In genomic region chr19:46043380-46043779, GRCm38 (mm10) we compare ENCODE assay signal across 8 mouse cellular contexts. TPM values are rescaled to one million over a fixed set of nuclear protein-coding genes. Genes with fewer than 3 reads are reported as not detected.
DNase-seq lines count a peak whose midpoint lies in the region; ATAC-seq and TF ChIP-seq lines count a peak whose summit lies in the region.

No protein-coding gene starts in this region.

- no peaks in the 10 kb centered on the region for H3K27me3 ChIP-seq in megakaryocyte, embryonic 14.5 days (replicated peaks)
- H3K27me3 ChIP-seq in hindbrain, embryonic 14.5 days (ENCODE audit: control insufficient read depth, insufficient read depth, low read length): no peaks in the 10 kb centered on the region
- no peaks in the 10 kb centered on the region for H3K27me3 ChIP-seq in lung, embryonic 14.5 days (ENCODE audit: insufficient read depth, low read length)
- H3K27me3 ChIP-seq in stomach, embryonic 16.5 days (ENCODE audit: control insufficient read depth, insufficient read depth, low read length): no peaks in the 10 kb centered on the region

- peak overlapping the region; percentile 73 for H3K4me2 ChIP-seq in hindbrain, embryonic 14.5 days (replicated peaks)
- peak overlapping the region; percentile 77 for H3K4me2 ChIP-seq in lung, embryonic 14.5 days
- peak overlapping the region; percentile 94 for H3K4me2 ChIP-seq in stomach, embryonic 16.5 days (ENCODE audit: low read depth, low read length)

- no peak for ATAC-seq in megakaryocyte, adult 5-6 weeks (ENCODE audit: poor library complexity, severe bottlenecking)
- ATAC-seq in hindbrain, embryonic 14.5 days (ENCODE audit: low FRiP score): no peak
- ATAC-seq in lung, embryonic 14.5 days (ENCODE audit: insufficient read depth): no peak
- ATAC-seq in stomach, embryonic 16.5 days (ENCODE audit: insufficient read depth, low FRiP score): no peak
- ATAC-seq in erythroid progenitor cell, adult 5-6 weeks (replicated peaks; ENCODE audit: low FRiP score, poor library complexity, severe bottlenecking): no peak

- peak overlapping the region; percentile 100 for H3K4me3 ChIP-seq in megakaryocyte, embryonic 14.5 days (replicated peaks)
- H3K4me3 ChIP-seq in embryonic fibroblast, embryonic 13.5 days (ENCODE audit: insufficient read depth, low read length): peak overlapping the region; percentile 76
- H3K4me3 ChIP-seq in hindbrain, embryonic 14.5 days (replicated peaks; ENCODE audit: low read length): peak overlapping the region; percentile 96
- H3K4me3 ChIP-seq in lung, embryonic 14.5 days (ENCODE audit: low read depth, low read length): peak overlapping the region; percentile 88
- H3K4me3 ChIP-seq in stomach, embryonic 16.5 days (replicated peaks; ENCODE audit: low read length): peak overlapping the region; percentile 97

- peaks cover 5% of the 10 kb centered on the region for H3K36me3 ChIP-seq in megakaryocyte, embryonic 14.5 days (replicated peaks; ENCODE audit: low read length)
- H3K36me3 ChIP-seq in hindbrain, embryonic 14.5 days (replicated peaks; ENCODE audit: control insufficient read depth, insufficient read depth): no peaks in the 10 kb centered on the region
- H3K36me3 ChIP-seq in lung, embryonic 14.5 days (ENCODE audit: insufficient read depth): no peaks in the 10 kb centered on the region
- no peaks in the 10 kb centered on the region for H3K36me3 ChIP-seq in stomach, embryonic 16.5 days (ENCODE audit: control insufficient read depth, insufficient read depth, low read length)

- TF ChIP-seq POLR2A in embryonic fibroblast, embryonic 13.5 days (IDR thresholded peaks at IDR 0.05; ENCODE audit: low read depth, low read length): no peak

- no peak for DNase-seq in hindbrain, embryonic 14.5 days (ENCODE audit: low spot score)
- peak; percentile 55 for DNase-seq in lung, embryonic 14.5 days
- no peak for DNase-seq in right cerebral cortex, postnatal 36 days (ENCODE audit: low spot score in 2 of 2)

- WGBS in hindbrain, embryonic 14.5 days: 57% methylated on average over 7 of the region's 7 CpGs
- WGBS in lung, embryonic 14.5 days: 50% methylated on average over 7 of the region's 7 CpGs
- WGBS in stomach, embryonic 16.5 days: 53% methylated on average over 7 of the region's 7 CpGs

- no peaks in the 10 kb centered on the region for H3K9me3 ChIP-seq in megakaryocyte, embryonic 14.5 days
- no peaks in the 10 kb centered on the region for H3K9me3 ChIP-seq in hindbrain, embryonic 14.5 days (ENCODE audit: control insufficient read depth, low read length)
- H3K9me3 ChIP-seq in lung, embryonic 14.5 days (ENCODE audit: low read depth, low read length): no peaks in the 10 kb centered on the region
- H3K9me3 ChIP-seq in stomach, embryonic 16.5 days (replicated peaks; ENCODE audit: control insufficient read depth, low read length): no peaks in the 10 kb centered on the region

- H3K4me1 ChIP-seq in megakaryocyte, embryonic 14.5 days: peaks cover 78% of the 10 kb centered on the region
- H3K4me1 ChIP-seq in embryonic fibroblast, embryonic 13.5 days (ENCODE audit: control insufficient read depth, insufficient read depth, low read length): peaks cover 7% of the 10 kb centered on the region; the same call in 1 of the 2 replicates
- H3K4me1 ChIP-seq in hindbrain, embryonic 14.5 days (replicated peaks; ENCODE audit: control insufficient read depth, insufficient read depth, low read length): peaks cover 63% of the 10 kb centered on the region
- peaks cover 40% of the 10 kb centered on the region for H3K4me1 ChIP-seq in lung, embryonic 14.5 days (ENCODE audit: insufficient read depth)
- peaks cover 57% of the 10 kb centered on the region for H3K4me1 ChIP-seq in stomach, embryonic 16.5 days (ENCODE audit: control insufficient read depth, insufficient read depth, low read length)

- peak overlapping the region; percentile 79 for H3K27ac ChIP-seq in embryonic fibroblast, embryonic 13.5 days (ENCODE audit: insufficient read depth, low read length)
- H3K27ac ChIP-seq in hindbrain, embryonic 14.5 days: peak overlapping the region; percentile 93
- peak overlapping the region; percentile 99 for H3K27ac ChIP-seq in lung, embryonic 14.5 days (ENCODE audit: low read depth)
- H3K27ac ChIP-seq in stomach, embryonic 16.5 days (ENCODE audit: low read length): peak overlapping the region; percentile 99

- peak overlapping the region; percentile 94; the same call in 1 of the 2 replicates for H3K9ac ChIP-seq in hindbrain, embryonic 14.5 days
- H3K9ac ChIP-seq in lung, embryonic 14.5 days: peak overlapping the region; percentile 98; the same call in 1 of the 2 replicates
- H3K9ac ChIP-seq in stomach, embryonic 16.5 days (ENCODE audit: low read length): peak overlapping the region; percentile 98

- no peak for TF ChIP-seq CTCF in embryonic fibroblast, embryonic 13.5 days (IDR thresholded peaks at IDR 0.05; ENCODE audit: borderline replicate concordance, insufficient read depth, low read length)
- TF ChIP-seq CTCF in lung, embryonic 14.5 days (IDR thresholded peaks at IDR 0.05; ENCODE audit: low read depth): no peak

RNA-seq across cellular contexts. Expression of gene Pprc1, which starts 1.3 kb away (rescaled TPM):
- polyA plus RNA-seq in megakaryocyte, embryonic 14.5 days (2012; ENCODE audit: insufficient read depth, low replicate concordance): 8.7 and 12.2 TPM in 2 replicates
- total RNA-seq in megakaryocyte, adult 5-6 weeks (2015): 14.1 and 30.8 TPM in 2 replicates
- total RNA-seq in megakaryocyte, adult 5-6 weeks (2017): 8.6 and 11.5 TPM in 2 replicates
- 46.9 and 58.0 TPM in 2 replicates for polyA plus RNA-seq in embryonic fibroblast, embryonic 13.5 days (2011; ENCODE audit: insufficient read length, low read depth, missing spikeins)
- polyA plus RNA-seq in hindbrain, embryonic 14.5 days (2014; fragmentation: Nextera tagmentation; extraction: Ambion mirVana): 19.1 and 29.6 TPM in 2 replicates
- 53.7 and 55.1 TPM in 2 replicates for polyA plus RNA-seq in lung, embryonic 14.5 days (2014; fragmentation: Nextera tagmentation; extraction: Ambion mirVana)
- polyA plus RNA-seq in stomach, embryonic 16.5 days (2015; fragmentation: Nextera tagmentation; extraction: Ambion mirVana): 26.2 and 30.3 TPM in 2 replicates
- total RNA-seq in erythroid progenitor cell, adult 5-6 weeks (2015; ENCODE audit: low replicate concordance): 69.2 and 76.8 TPM in 2 replicates
- 76.5 and 82.0 TPM in 2 replicates for total RNA-seq in erythroid progenitor cell, adult 5-6 weeks (2017; ENCODE audit: low replicate concordance)

RNA-seq across cellular contexts. Expression of gene Ldb1, which starts 1.6 kb away (rescaled TPM):
- polyA plus RNA-seq in megakaryocyte, embryonic 14.5 days (2012; ENCODE audit: insufficient read depth, low replicate concordance): 349 and 424 TPM in 2 replicates
- 48.8 and 54.5 TPM in 2 replicates for total RNA-seq in megakaryocyte, adult 5-6 weeks (2015)
- total RNA-seq in megakaryocyte, adult 5-6 weeks (2017): 60.2 and 60.8 TPM in 2 replicates
- 116 and 124 TPM in 2 replicates for polyA plus RNA-seq in embryonic fibroblast, embryonic 13.5 days (2011; ENCODE audit: insufficient read length, low read depth, missing spikeins)
- polyA plus RNA-seq in hindbrain, embryonic 14.5 days (2014; fragmentation: Nextera tagmentation; extraction: Ambion mirVana): 92.2 and 95.4 TPM in 2 replicates
- polyA plus RNA-seq in lung, embryonic 14.5 days (2014; fragmentation: Nextera tagmentation; extraction: Ambion mirVana): 86.7 and 87.7 TPM in 2 replicates
- 37.4 and 41.4 TPM in 2 replicates for polyA plus RNA-seq in stomach, embryonic 16.5 days (2015; fragmentation: Nextera tagmentation; extraction: Ambion mirVana)
- total RNA-seq in erythroid progenitor cell, adult 5-6 weeks (2015; ENCODE audit: low replicate concordance): 45.3 and 53.3 TPM in 2 replicates
- 62.8 and 77.5 TPM in 2 replicates for total RNA-seq in erythroid progenitor cell, adult 5-6 weeks (2017; ENCODE audit: low replicate concordance)

RNA-seq across cellular contexts. Expression of gene Nolc1, which starts 32.3 kb away (rescaled TPM):
- polyA plus RNA-seq in megakaryocyte, embryonic 14.5 days (2012; ENCODE audit: insufficient read depth, low replicate concordance): 14.7 and 44.5 TPM in 2 replicates
- 16.4 and 19.7 TPM in 2 replicates for total RNA-seq in megakaryocyte, adult 5-6 weeks (2015)
- 36.8 and 47.6 TPM in 2 replicates for total RNA-seq in megakaryocyte, adult 5-6 weeks (2017)
- 56.2 and 57.1 TPM in 2 replicates for polyA plus RNA-seq in embryonic fibroblast, embryonic 13.5 days (2011; ENCODE audit: insufficient read length, low read depth, missing spikeins)
- 58.1 and 63.2 TPM in 2 replicates for polyA plus RNA-seq in hindbrain, embryonic 14.5 days (2014; fragmentation: Nextera tagmentation; extraction: Ambion mirVana)
- polyA plus RNA-seq in lung, embryonic 14.5 days (2014; fragmentation: Nextera tagmentation; extraction: Ambion mirVana): 99.3 and 105 TPM in 2 replicates
- 72.7 and 79.8 TPM in 2 replicates for polyA plus RNA-seq in stomach, embryonic 16.5 days (2015; fragmentation: Nextera tagmentation; extraction: Ambion mirVana)
- 9.6 and 16.2 TPM in 2 replicates for total RNA-seq in erythroid progenitor cell, adult 5-6 weeks (2015; ENCODE audit: low replicate concordance)
- total RNA-seq in erythroid progenitor cell, adult 5-6 weeks (2017; ENCODE audit: low replicate concordance): 18.5 and 27.3 TPM in 2 replicates

RNA-seq across cellular contexts. Expression of gene Hps6, which starts 40.1 kb away (rescaled TPM):
- polyA plus RNA-seq in megakaryocyte, embryonic 14.5 days (2012; ENCODE audit: insufficient read depth, low replicate concordance): 8.7 and 9.6 TPM in 2 replicates
- 1.2 and 1.7 TPM in 2 replicates for total RNA-seq in megakaryocyte, adult 5-6 weeks (2015)
- 6.6 and 6.8 TPM in 2 replicates for total RNA-seq in megakaryocyte, adult 5-6 weeks (2017)
- polyA plus RNA-seq in embryonic fibroblast, embryonic 13.5 days (2011; ENCODE audit: insufficient read length, low read depth, missing spikeins): 4.7 and 5.4 TPM in 2 replicates
- polyA plus RNA-seq in hindbrain, embryonic 14.5 days (2014; fragmentation: Nextera tagmentation; extraction: Ambion mirVana): 2.9 and 3.1 TPM in 2 replicates
- 6.0 and 6.5 TPM in 2 replicates for polyA plus RNA-seq in lung, embryonic 14.5 days (2014; fragmentation: Nextera tagmentation; extraction: Ambion mirVana)
- polyA plus RNA-seq in stomach, embryonic 16.5 days (2015; fragmentation: Nextera tagmentation; extraction: Ambion mirVana): 8.5 and 9.0 TPM in 2 replicates
- not detected in 2 replicates for total RNA-seq in erythroid progenitor cell, adult 5-6 weeks (2015; ENCODE audit: low replicate concordance)
- 1.2 TPM in 1 of 2 replicates, not detected in the other for total RNA-seq in erythroid progenitor cell, adult 5-6 weeks (2017; ENCODE audit: low replicate concordance)

RNA-seq across cellular contexts. Expression of gene Armh3, which starts 45.1 kb away (rescaled TPM):
- polyA plus RNA-seq in megakaryocyte, embryonic 14.5 days (2012; ENCODE audit: insufficient read depth, low replicate concordance): 0.89 and 2.1 TPM in 2 replicates
- 12.8 and 15.6 TPM in 2 replicates for total RNA-seq in megakaryocyte, adult 5-6 weeks (2015)
- 6.6 and 8.5 TPM in 2 replicates for total RNA-seq in megakaryocyte, adult 5-6 weeks (2017)
- polyA plus RNA-seq in embryonic fibroblast, embryonic 13.5 days (2011; ENCODE audit: insufficient read length, low read depth, missing spikeins): 10.5 and 15.3 TPM in 2 replicates
- 17.7 and 18.7 TPM in 2 replicates for polyA plus RNA-seq in hindbrain, embryonic 14.5 days (2014; fragmentation: Nextera tagmentation; extraction: Ambion mirVana)
- 16.0 and 17.8 TPM in 2 replicates for polyA plus RNA-seq in lung, embryonic 14.5 days (2014; fragmentation: Nextera tagmentation; extraction: Ambion mirVana)
- polyA plus RNA-seq in stomach, embryonic 16.5 days (2015; fragmentation: Nextera tagmentation; extraction: Ambion mirVana): 15.4 and 17.7 TPM in 2 replicates
- 0.72 and 3.4 TPM in 2 replicates for total RNA-seq in erythroid progenitor cell, adult 5-6 weeks (2015; ENCODE audit: low replicate concordance)
- 1.2 and 2.0 TPM in 2 replicates for total RNA-seq in erythroid progenitor cell, adult 5-6 weeks (2017; ENCODE audit: low replicate concordance)
